Mouse (Mus musculus): ENCODE results near the gene Xpo5. TPM values are rescaled to one million over a fixed set of nuclear protein-coding genes. Genes with fewer than 3 reads are reported as not detected.

Xpo5 gene
- polyA plus RNA-seq, 1 experiment from 2014 or later = 40.5 TPM

DNA sequence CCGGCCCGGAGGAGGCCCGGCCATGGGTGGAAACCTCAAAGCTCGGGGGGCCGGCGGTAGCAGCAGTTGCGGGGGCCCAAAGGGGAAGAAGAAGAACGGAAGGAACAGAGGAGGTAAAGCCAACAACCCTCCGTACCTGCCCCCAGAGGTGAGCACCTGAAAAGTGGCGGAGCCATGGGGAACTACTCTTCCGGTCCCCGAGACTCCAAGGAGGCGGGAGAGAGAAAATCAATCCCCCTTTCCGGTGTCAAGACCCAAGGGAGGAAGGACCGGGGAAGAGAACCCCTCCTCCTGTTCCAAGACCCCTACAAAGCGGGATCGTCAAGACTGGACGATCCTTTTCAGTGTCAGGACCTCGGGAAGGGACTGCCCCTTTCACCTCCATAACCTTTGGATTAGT is 41.4 kb upstream of the Xpo5 start:
- H3K4me1 ChIP-seq (ENCODE audit: control insufficient read depth, insufficient read depth, low read length) = peaks cover 6% of the 10 kb centered on the region; the same call in 1 of the 2 replicates
- H3K27ac ChIP-seq (ENCODE audit: low read depth, low read length) = peak overlapping the region; percentile 78
- ATAC-seq (ENCODE audit: low read depth) = peak; percentile 55
- WGBS = under 1% methylated on average over 19 of the region's 19 CpGs
- peak overlapping the region; percentile 80 for H3K9ac ChIP-seq (replicated peaks; ENCODE audit: low read depth, low read length)
- H3K4me3 ChIP-seq (ENCODE audit: low read depth, low read length) = peak overlapping the region; percentile 84
- H3K9me3 ChIP-seq (ENCODE audit: control insufficient read depth, low read length) = no peaks in the 10 kb centered on the region
- H3K27me3 ChIP-seq (ENCODE audit: control insufficient read depth, insufficient read depth, low read length) = no peaks in the 10 kb centered on the region
- peak overlapping the region; percentile 75 for H3K4me2 ChIP-seq (ENCODE audit: low read depth, low read length)
- H3K36me3 ChIP-seq (ENCODE audit: control insufficient read depth, insufficient read depth, low read length) = peaks cover 17% of the 10 kb centered on the region

DNA sequence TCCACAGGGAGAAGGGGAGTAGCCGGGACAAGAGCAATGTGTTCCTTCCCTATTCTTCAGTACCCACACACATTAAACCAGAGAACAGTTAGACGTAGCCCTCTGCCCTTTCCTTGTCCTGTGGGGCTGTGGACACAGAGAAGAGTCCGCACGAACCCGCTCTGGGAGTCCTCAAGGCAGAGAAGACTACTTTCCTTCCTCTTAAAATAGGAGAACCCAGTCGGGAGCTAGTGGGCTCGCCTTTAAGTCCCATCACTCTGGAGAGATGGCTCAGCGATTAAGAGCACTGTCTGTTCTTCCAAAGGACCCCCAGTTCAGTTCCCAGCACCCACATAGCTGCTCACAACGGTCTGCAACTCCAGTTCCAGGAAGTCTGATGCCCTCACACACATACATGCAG is 40.9 kb upstream of the Xpo5 start:
- ATAC-seq (ENCODE audit: low read depth) = no peak
- Histone ChIP-seq H3K4me1 (ENCODE audit: control insufficient read depth, insufficient read depth, low read length) (peaks cover 6% of the 10 kb centered on the region; the same call in 1 of the 2 replicates), H3K9ac (replicated peaks; ENCODE audit: low read depth, low read length) (peak overlapping the region; percentile 80), H3K27ac (ENCODE audit: low read depth, low read length) (no peak overlapping the region), H3K4me2 (ENCODE audit: low read depth, low read length) (peak overlapping the region; percentile 75), H3K27me3 (ENCODE audit: control insufficient read depth, insufficient read depth, low read length) (no peaks in the 10 kb centered on the region), H3K36me3 (ENCODE audit: control insufficient read depth, insufficient read depth, low read length) (peaks cover 23% of the 10 kb centered on the region), H3K4me3 (ENCODE audit: low read depth, low read length) (peak overlapping the region; percentile 84), H3K9me3 (ENCODE audit: control insufficient read depth, low read length) (no peaks in the 10 kb centered on the region)
- WGBS = 53% methylated on average over 9 of the region's 9 CpGs

DNA sequence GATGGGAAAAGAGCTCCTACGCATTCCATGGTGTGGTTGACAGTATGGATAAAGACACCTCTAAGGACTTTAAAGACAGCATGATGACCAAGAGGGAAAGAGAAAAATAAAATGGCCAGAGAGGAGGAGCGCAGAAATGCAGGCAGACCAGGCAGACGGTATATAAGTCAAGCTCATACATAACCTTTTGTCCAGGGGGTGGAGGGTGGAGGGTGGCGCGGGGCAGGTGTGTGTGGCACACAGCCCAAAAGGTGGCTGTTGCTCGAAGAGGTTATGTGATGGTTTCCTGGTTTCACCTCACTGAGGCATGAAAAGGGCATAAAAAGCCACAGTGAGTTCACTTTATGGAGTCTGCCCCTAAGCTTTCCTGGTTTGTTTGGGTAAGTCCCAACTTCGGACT is 40.0 kb upstream of the Xpo5 start:
- no peaks in the 10 kb centered on the region for H3K27me3 ChIP-seq (ENCODE audit: control insufficient read depth, insufficient read depth, low read length)
- H3K36me3 ChIP-seq (ENCODE audit: control insufficient read depth, insufficient read depth, low read length) = peaks cover 31% of the 10 kb centered on the region
- 92% methylated on average over 7 of the region's 7 CpGs for WGBS
- no peak overlapping the region for H3K4me3 ChIP-seq (ENCODE audit: low read depth, low read length)
- 0 out of 2 replicates have a peak overlapping the region, but pooled peaks have one; percentile 75 for H3K4me2 ChIP-seq (ENCODE audit: low read depth, low read length)
- peaks cover 6% of the 10 kb centered on the region; the same call in 1 of the 2 replicates for H3K4me1 ChIP-seq (ENCODE audit: control insufficient read depth, insufficient read depth, low read length)
- no peak overlapping the region for H3K9ac ChIP-seq (replicated peaks; ENCODE audit: low read depth, low read length)
- no peak overlapping the region for H3K27ac ChIP-seq (ENCODE audit: low read depth, low read length)
- H3K9me3 ChIP-seq (ENCODE audit: control insufficient read depth, low read length) = no peaks in the 10 kb centered on the region
- no peak for ATAC-seq (ENCODE audit: low read depth)

GRCm38 (mm10) chr17:46162951-46163421 is 39.6 kb upstream of the Xpo5 start:
- no peak for ATAC-seq (ENCODE audit: low read depth)
- Histone ChIP-seq H3K9ac (replicated peaks; ENCODE audit: low read depth, low read length) (no peak overlapping the region), H3K4me1 (ENCODE audit: control insufficient read depth, insufficient read depth, low read length) (peaks cover 6% of the 10 kb centered on the region; the same call in 1 of the 2 replicates), H3K27ac (ENCODE audit: low read depth, low read length) (no peak overlapping the region), H3K36me3 (ENCODE audit: control insufficient read depth, insufficient read depth, low read length) (peaks cover 35% of the 10 kb centered on the region), H3K27me3 (ENCODE audit: control insufficient read depth, insufficient read depth, low read length) (no peaks in the 10 kb centered on the region), H3K4me3 (ENCODE audit: low read depth, low read length) (no peak overlapping the region), H3K4me2 (ENCODE audit: low read depth, low read length) (no peak overlapping the region), H3K9me3 (ENCODE audit: control insufficient read depth, low read length) (no peaks in the 10 kb centered on the region)
- 80% methylated on average over 9 of the region's 9 CpGs for whole genome bisulfite sequencing

GRCm38 (mm10) chr17:46164301-46164700 is 38.3 kb upstream of the Xpo5 start:
- no peaks in the 10 kb centered on the region for H3K9me3 ChIP-seq (ENCODE audit: control insufficient read depth, low read length)
- no peak overlapping the region for H3K4me2 ChIP-seq (ENCODE audit: low read depth, low read length)
- H3K4me1 ChIP-seq (ENCODE audit: control insufficient read depth, insufficient read depth, low read length) = peaks cover 6% of the 10 kb centered on the region; the same call in 1 of the 2 replicates
- no peaks in the 10 kb centered on the region for H3K27me3 ChIP-seq (ENCODE audit: control insufficient read depth, insufficient read depth, low read length)
- no peak overlapping the region for H3K4me3 ChIP-seq (ENCODE audit: low read depth, low read length)
- no peak overlapping the region for H3K27ac ChIP-seq (ENCODE audit: low read depth, low read length)
- WGBS = 97% methylated on average over 8 of the region's 8 CpGs
- H3K9ac ChIP-seq (replicated peaks; ENCODE audit: low read depth, low read length) = no peak overlapping the region
- no peak for ATAC-seq (ENCODE audit: low read depth)
- peaks cover 48% of the 10 kb centered on the region for H3K36me3 ChIP-seq (ENCODE audit: control insufficient read depth, insufficient read depth, low read length)

GRCm38 (mm10) chr17:46164791-46165190 is 37.8 kb upstream of the Xpo5 start:
- no peaks in the 10 kb centered on the region for H3K9me3 ChIP-seq (ENCODE audit: control insufficient read depth, low read length)
- no peak overlapping the region for H3K9ac ChIP-seq (replicated peaks; ENCODE audit: low read depth, low read length)
- no peak overlapping the region for H3K4me2 ChIP-seq (ENCODE audit: low read depth, low read length)
- peaks cover 6% of the 10 kb centered on the region; the same call in 1 of the 2 replicates for H3K4me1 ChIP-seq (ENCODE audit: control insufficient read depth, insufficient read depth, low read length)
- H3K36me3 ChIP-seq (ENCODE audit: control insufficient read depth, insufficient read depth, low read length) = peaks cover 53% of the 10 kb centered on the region
- ATAC-seq (ENCODE audit: low read depth) = no peak
- H3K27me3 ChIP-seq (ENCODE audit: control insufficient read depth, insufficient read depth, low read length) = no peaks in the 10 kb centered on the region
- no peak overlapping the region for H3K4me3 ChIP-seq (ENCODE audit: low read depth, low read length)
- WGBS = 95% methylated on average over 10 of the region's 10 CpGs
- no peak overlapping the region for H3K27ac ChIP-seq (ENCODE audit: low read depth, low read length)

- no peak overlapping the region for H3K4me2 ChIP-seq (ENCODE audit: low read depth, low read length)
- no peak overlapping the region for H3K4me3 ChIP-seq (ENCODE audit: low read depth, low read length)
- H3K27me3 ChIP-seq (ENCODE audit: control insufficient read depth, insufficient read depth, low read length) = no peaks in the 10 kb centered on the region
- H3K9ac ChIP-seq (replicated peaks; ENCODE audit: low read depth, low read length) = no peak overlapping the region
- peaks cover 54% of the 10 kb centered on the region for H3K36me3 ChIP-seq (ENCODE audit: control insufficient read depth, insufficient read depth, low read length)
- no peak overlapping the region for H3K27ac ChIP-seq (ENCODE audit: low read depth, low read length)
- 90% methylated on average over 12 of the region's 12 CpGs for WGBS
- H3K9me3 ChIP-seq (ENCODE audit: control insufficient read depth, low read length) = no peaks in the 10 kb centered on the region
- ATAC-seq (ENCODE audit: low read depth) = no peak
- H3K4me1 ChIP-seq (ENCODE audit: control insufficient read depth, insufficient read depth, low read length) = peaks cover 6% of the 10 kb centered on the region; the same call in 1 of the 2 replicates
Measured at GRCm38 (mm10) chr17:46165460-46165859, 37.1 kb upstream of the Xpo5 start.

- ATAC-seq (ENCODE audit: low read depth) = no peak
- WGBS = 89% methylated on average over 5 of the region's 5 CpGs
- no peak overlapping the region for H3K9ac ChIP-seq (replicated peaks; ENCODE audit: low read depth, low read length)
- H3K27me3 ChIP-seq (ENCODE audit: control insufficient read depth, insufficient read depth, low read length) = no peaks in the 10 kb centered on the region
- no peaks in the 10 kb centered on the region for H3K9me3 ChIP-seq (ENCODE audit: control insufficient read depth, low read length)
- H3K4me2 ChIP-seq (ENCODE audit: low read depth, low read length) = no peak overlapping the region
- H3K36me3 ChIP-seq (ENCODE audit: control insufficient read depth, insufficient read depth, low read length) = peaks cover 57% of the 10 kb centered on the region
- no peak overlapping the region for H3K27ac ChIP-seq (ENCODE audit: low read depth, low read length)
- no peak overlapping the region for H3K4me3 ChIP-seq (ENCODE audit: low read depth, low read length)
- peaks cover 6% of the 10 kb centered on the region; the same call in 1 of the 2 replicates for H3K4me1 ChIP-seq (ENCODE audit: control insufficient read depth, insufficient read depth, low read length)
Measured at GRCm38 (mm10) chr17:46166270-46166669, 36.3 kb upstream of the Xpo5 start.

GRCm38 (mm10) chr17:46167014-46167413 is 35.6 kb upstream of the Xpo5 start:
- peaks cover 62% of the 10 kb centered on the region for H3K36me3 ChIP-seq (ENCODE audit: control insufficient read depth, insufficient read depth, low read length)
- no peak overlapping the region for H3K27ac ChIP-seq (ENCODE audit: low read depth, low read length)
- H3K4me1 ChIP-seq (ENCODE audit: control insufficient read depth, insufficient read depth, low read length) = no peaks in the 10 kb centered on the region
- H3K4me3 ChIP-seq (ENCODE audit: low read depth, low read length) = no peak overlapping the region
- WGBS = 87% methylated on average over 11 of the region's 11 CpGs
- no peak for ATAC-seq (ENCODE audit: low read depth)
- no peak overlapping the region for H3K4me2 ChIP-seq (ENCODE audit: low read depth, low read length)
- no peaks in the 10 kb centered on the region for H3K9me3 ChIP-seq (ENCODE audit: control insufficient read depth, low read length)
- H3K27me3 ChIP-seq (ENCODE audit: control insufficient read depth, insufficient read depth, low read length) = no peaks in the 10 kb centered on the region
- no peak overlapping the region for H3K9ac ChIP-seq (replicated peaks; ENCODE audit: low read depth, low read length)

All from neural tube, embryonic 14.5 days (tissue).